Mouse (Mus musculus): ENCODE results near the gene Csf2rb2. TPM values are rescaled to one million over a fixed set of nuclear protein-coding genes. Genes with fewer than 3 reads are reported as not detected.

The Csf2rb2 gene
- total and polyA plus RNA-seq, 3 experiments, result 14.8 to 56.5 (median 21.6) TPM

DNA sequence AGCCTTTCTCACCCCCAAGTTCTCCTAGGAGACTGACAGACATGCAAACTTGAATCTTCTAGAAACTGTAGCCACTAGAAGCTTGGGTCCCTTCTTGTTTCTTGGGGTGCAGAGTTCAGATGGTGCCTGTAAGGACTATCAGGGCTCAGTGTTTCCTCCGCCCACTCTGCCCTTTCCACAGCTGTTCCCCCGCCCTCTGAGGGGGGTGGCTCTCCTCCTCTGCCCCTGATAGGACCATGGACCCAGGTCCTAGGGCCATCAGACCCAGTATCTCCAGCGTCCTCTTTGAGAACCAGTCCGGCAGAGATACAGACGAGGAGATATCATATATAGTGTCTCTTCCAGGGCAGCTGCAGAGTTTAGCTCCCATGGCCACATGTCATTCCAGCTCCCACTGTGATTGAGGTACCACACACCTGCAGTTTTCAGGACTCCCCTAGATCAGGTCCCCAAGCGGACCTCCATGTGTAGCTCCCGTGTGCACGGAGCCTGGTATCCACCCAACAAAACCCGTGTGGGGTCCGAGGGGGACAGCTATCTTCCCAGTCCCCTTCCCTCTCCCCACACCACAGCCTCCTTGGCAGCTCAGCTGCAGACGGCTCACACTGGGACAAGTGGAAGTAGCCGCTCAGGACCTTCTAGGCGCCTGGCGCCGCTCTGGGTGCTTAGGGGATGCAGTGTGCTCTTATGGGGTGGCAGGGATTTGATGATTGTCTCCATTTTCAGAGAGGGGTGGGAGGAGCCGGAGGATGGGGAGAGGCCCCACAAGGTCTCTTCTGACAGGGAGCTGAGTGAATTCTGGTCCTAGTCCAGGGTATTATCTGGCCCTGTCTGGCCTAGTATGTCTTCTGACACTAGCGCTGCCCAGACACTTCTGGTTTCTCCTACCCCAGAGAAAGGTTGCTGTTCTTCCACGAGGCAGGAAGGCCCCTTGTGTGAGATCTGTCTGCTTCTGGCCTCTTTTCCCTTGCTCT, 59.1 kb downstream of the Csf2rb2 start (continued):
- TF ChIP-seq SMC3 (IDR thresholded peaks at IDR 0.05; ENCODE audit: low read depth, low read length), result no peak

GRCm38 (mm10) chr15:78244695-78245492, 60.6 kb downstream of the Csf2rb2 start, which contains the start of gene Ncf4:
Ncf4 (plus strand) TSS chr15:78244801.
- H3K4me2 ChIP-seq (ENCODE audit: insufficient read depth, low read depth, poor library complexity, severe bottlenecking), result peak within 1 kb of the TSS; percentile 86
- TF ChIP-seq MAZ (IDR thresholded peaks at IDR 0.05; ENCODE audit: low read depth, low read length), result peak; percentile 66
- peak; percentile 88 for TF ChIP-seq MEF2A (IDR thresholded peaks at IDR 0.05; ENCODE audit: borderline replicate concordance, low read depth, low read length)
- 0 out of 2 replicates have a peak, but pooled peaks have one; percentile 34 for TF ChIP-seq E2F4 (IDR thresholded peaks at IDR 0.05; ENCODE audit: insufficient replicate concordance, low read depth, low read length)
- TF ChIP-seq CHD1 (IDR thresholded peaks at IDR 0.05; ENCODE audit: low read depth, low read length), result no peak
- 0 out of 2 replicates have a peak, but pooled peaks have one; percentile 22 for TF ChIP-seq KAT2A (IDR thresholded peaks at IDR 0.05; ENCODE audit: insufficient replicate concordance, low read length)
- TF ChIP-seq CHD2 (IDR thresholded peaks at IDR 0.05; ENCODE audit: low read length), result peak; percentile 80
- 0 out of 2 replicates have a peak, but pooled peaks have one; percentile 21 for TF ChIP-seq JUN (IDR thresholded peaks at IDR 0.05; ENCODE audit: insufficient read depth, low read depth, low read length)
- peak; percentile 86 for TF ChIP-seq SIN3A (IDR thresholded peaks at IDR 0.05; ENCODE audit: low read length)
- peak; percentile 88 for TF ChIP-seq ETS1 (conservative IDR thresholded peaks at IDR 0.05; ENCODE audit: low read depth, low read length)
- TF ChIP-seq NRF1 (IDR thresholded peaks at IDR 0.05; ENCODE audit: low read depth, low read length), result peak; percentile 68
- peak; percentile 4; the same call in 1 of the 2 replicates for TF ChIP-seq JUND (conservative IDR thresholded peaks at IDR 0.05; ENCODE audit: low read depth, low read length)
- no peak for TF ChIP-seq USF1 (IDR thresholded peaks at IDR 0.05; ENCODE audit: low read depth, low read length)
- TF ChIP-seq MXI1 (IDR thresholded peaks at IDR 0.05; ENCODE audit: low read depth, low read length), result no peak; the same call in 1 of the 2 replicates
- peak; percentile 93 for TF ChIP-seq TBP (conservative IDR thresholded peaks at IDR 0.05; ENCODE audit: low read depth, low read length)
- TF ChIP-seq ZC3H11A (IDR thresholded peaks at IDR 0.05; ENCODE audit: low read depth, low read length), result no peak
- TF ChIP-seq POLR2A (IDR thresholded peaks at IDR 0.05; ENCODE audit: low read depth, low read length), result peak; percentile 66
- TF ChIP-seq RCOR1 (conservative IDR thresholded peaks at IDR 0.05; ENCODE audit: low read depth, low read length), result peak; percentile 94
- no peak for TF ChIP-seq ZNF384 (IDR thresholded peaks at IDR 0.05; ENCODE audit: low read depth, low read length)
- TF ChIP-seq MYC (IDR thresholded peaks at IDR 0.05; ENCODE audit: low read depth, low read length), result no peak; the same call in 1 of the 2 replicates
- peak; percentile 92 for TF ChIP-seq ELF1 (IDR thresholded peaks at IDR 0.05; ENCODE audit: low read depth, low read length)
- no peak for TF ChIP-seq PAX5 (IDR thresholded peaks at IDR 0.05; ENCODE audit: low read length)
- peak; percentile 61; the same call in 1 of the 2 replicates for TF ChIP-seq MAX (IDR thresholded peaks at IDR 0.05; ENCODE audit: low read length)
- TF ChIP-seq IRF4 (IDR thresholded peaks at IDR 0.05; ENCODE audit: low read depth, low read length), result peak; percentile 93
- peak; percentile 66 for TF ChIP-seq NELFE (IDR thresholded peaks at IDR 0.05; ENCODE audit: low read depth, low read length)
- peak; percentile 87 for TF ChIP-seq BHLHE40 (IDR thresholded peaks at IDR 0.05; ENCODE audit: low read depth, low read length)
- peak; percentile 92 for TF ChIP-seq EP300 (IDR thresholded peaks at IDR 0.05; ENCODE audit: low read length)
- no peak for TF ChIP-seq GABPA (IDR thresholded peaks at IDR 0.05; ENCODE audit: insufficient replicate concordance, low read depth, low read length)
- TF ChIP-seq ZMIZ1 (IDR thresholded peaks at IDR 0.05; ENCODE audit: low read depth, low read length), result peak; percentile 17
- no peak; the same call in 1 of the 2 replicates for TF ChIP-seq USF2 (conservative IDR thresholded peaks at IDR 0.05; ENCODE audit: low read depth, low read length)
- peak; percentile 98 for TF ChIP-seq TCF12 (IDR thresholded peaks at IDR 0.05; ENCODE audit: low read depth, low read length)
- TF ChIP-seq RAD21 (IDR thresholded peaks at IDR 0.05; ENCODE audit: low read depth, low read length), result peak; percentile 3
- TF ChIP-seq MAFK (IDR thresholded peaks at IDR 0.05; ENCODE audit: insufficient replicate concordance, low read length), result 0 out of 2 replicates have a peak, but pooled peaks have one; percentile 19

More at GRCm38 (mm10) chr15:78244695-78245492, 60.6 kb downstream of the Csf2rb2 start, which contains the start of gene Ncf4:
- peaks cover 24% of the 10 kb centered on the region for H3K79me2 ChIP-seq (replicated peaks; ENCODE audit: control insufficient read depth, extremely low read depth, insufficient read depth, poor library complexity, severe bottlenecking)
- H3K4me1 ChIP-seq (ENCODE audit: control insufficient read depth in 1 of 2, insufficient read depth in 2 of 2), result peaks cover 52 to 66% of the 10 kb centered on the region in 2 experiments
- peaks cover 13 to 14% of the 10 kb centered on the region in 2 experiments for H3K36me3 ChIP-seq (replicated peaks in 1 of 2; ENCODE audit: control insufficient read depth in 1 of 2, insufficient read depth in 1 of 2, low read length in 1 of 2)
- dilution Hi-C loops (cut with MboI; ENCODE audit: extremely low pct_ligation_motif_present, extremely low pct_unique_long_range_greater_than_20kb, low sequenced_read_pairs), result no loop called here
- H3K9me3 ChIP-seq (replicated peaks; ENCODE audit: low read length), result no peaks in the 10 kb centered on the region
- peak; percentile 99 for DNase-seq (ENCODE audit: extremely low read depth)
- H3K27me3 ChIP-seq (replicated peaks), result no peaks in the 10 kb centered on the region
- in situ Hi-C loops (cut with MboI; ENCODE audit: low pct_ligation_motif_present, low pct_unique_long_range_greater_than_20kb, low sequenced_read_pairs), result loop anchor here (5.0 to 10.0 kb wide), 2 partner anchors 63 to 270 kb away; partner anchors contain the start of gene Eif3d
- H3K4me3 ChIP-seq (replicated peaks in 1 of 3; ENCODE audit: low read depth in 2 of 3, low read length in 2 of 3, poor library complexity in 1 of 3), result peak within 1 kb of the TSS; percentile 63 to 85 (median 84)
- H3K27ac ChIP-seq (ENCODE audit: insufficient read depth, low read depth), result peak within 1 kb of the TSS; percentile 98
- H3K9ac ChIP-seq (ENCODE audit: insufficient read depth, low read depth), result peak within 1 kb of the TSS; percentile 87

All from CH12.LX (cell line).